Mouse (Mus musculus): ENCODE data around the gene Cdr2.
"Not testable (repeated sequence)": the region's sequence is repeated elsewhere in the genome, so short reads cannot be mapped to it uniquely, and the experiment has no call there.

Cdr2 gene

GRCm38 (mm10) chr7:120911268-120911667 is 70.8 kb downstream of the Cdr2 start:
- in situ Hi-C loops (cut with MboI, MseI), result not testable (repeated sequence)

- in situ Hi-C loops (cut with MboI, MseI), result not testable (repeated sequence)
Observed at GRCm38 (mm10) chr7:120910172-120910571, 71.9 kb downstream of the Cdr2 start.

Data from T-helper 2 cell (primary cell).